Mouse (Mus musculus): Measurements from ENCODE around the gene Capn13. TPM values are rescaled to one million over a fixed set of nuclear protein-coding genes. Genes with fewer than 3 reads are reported as not detected.

The Capn13 gene
- polyA plus RNA-seq, 1 experiment = not detected

GRCm38 (mm10) chr17:73308691-73309090 lies 92.0 kb downstream of the Capn13 start:
- no peak overlapping the region for H3K4me2 ChIP-seq (ENCODE audit: low read depth)
- H3K36me3 ChIP-seq (ENCODE audit: control insufficient read depth, insufficient read depth) = no peaks in the 10 kb centered on the region
- no peak overlapping the region for H3K4me3 ChIP-seq
- no peaks in the 10 kb centered on the region for H3K79me2 ChIP-seq (ENCODE audit: control insufficient read depth, insufficient read depth)
- H3ac ChIP-seq (ENCODE audit: control insufficient read depth, insufficient read length) = no peak overlapping the region
- no peak for TF ChIP-seq SRF (IDR thresholded peaks at IDR 0.05; ENCODE audit: control insufficient read depth, insufficient read length, low read depth)
- no peak for TF ChIP-seq POLR2A (IDR thresholded peaks at IDR 0.05; ENCODE audit: insufficient read length, low read depth)
- TF ChIP-seq CEBPB (IDR thresholded peaks at IDR 0.05; ENCODE audit: insufficient read depth, poor library complexity, severe bottlenecking) = no peak
- TF ChIP-seq TCF12 (IDR thresholded peaks at IDR 0.05; ENCODE audit: insufficient read depth, poor library complexity, severe bottlenecking) = no peak
- no peak for TF ChIP-seq POLR2AphosphoS2 (IDR thresholded peaks at IDR 0.05; ENCODE audit: insufficient read length, low read depth)
- TF ChIP-seq MAX (IDR thresholded peaks at IDR 0.05; ENCODE audit: low read depth) = no peak
- peaks cover 4% of the 10 kb centered on the region for H3K27me3 ChIP-seq (ENCODE audit: control insufficient read depth, insufficient read depth, insufficient read length)

GRCm38 (mm10) chr17:73306626-73307025 lies 94.0 kb downstream of the Capn13 start:
- H3ac ChIP-seq (ENCODE audit: control insufficient read depth, insufficient read length) = no peak overlapping the region
- H3K4me2 ChIP-seq (ENCODE audit: low read depth) = no peak overlapping the region
- H3K36me3 ChIP-seq (ENCODE audit: control insufficient read depth, insufficient read depth) = no peaks in the 10 kb centered on the region
- TF ChIP-seq E2F4 (IDR thresholded peaks at IDR 0.05; ENCODE audit: insufficient read depth) (no peak), USF1 (IDR thresholded peaks at IDR 0.05; ENCODE audit: low read depth) (no peak), MYOD1 (IDR thresholded peaks at IDR 0.05; ENCODE audit: control insufficient read depth in 1 of 3, insufficient read length in 2 of 3, low read depth in 2 of 3) (no peak)
- H3K79me2 ChIP-seq (ENCODE audit: control insufficient read depth, insufficient read depth) = no peaks in the 10 kb centered on the region
- no peak overlapping the region for H3K4me3 ChIP-seq
- peaks cover 4% of the 10 kb centered on the region for H3K27me3 ChIP-seq (ENCODE audit: control insufficient read depth, insufficient read depth, insufficient read length)

- Histone ChIP-seq H3K4me2 (ENCODE audit: low read depth) (no peak overlapping the region), H3ac (ENCODE audit: control insufficient read depth, insufficient read length) (no peak overlapping the region), H3K36me3 (ENCODE audit: control insufficient read depth, insufficient read depth) (no peaks in the 10 kb centered on the region), H3K27me3 (ENCODE audit: control insufficient read depth, insufficient read depth, insufficient read length) (peaks cover 4% of the 10 kb centered on the region), H3K79me2 (ENCODE audit: control insufficient read depth, insufficient read depth) (no peaks in the 10 kb centered on the region), H3K4me3 (no peak overlapping the region)
- TF ChIP-seq TCF12 (IDR thresholded peaks at IDR 0.05; ENCODE audit: insufficient read depth, poor library complexity, severe bottlenecking) (no peak), MYOD1 (IDR thresholded peaks at IDR 0.05; ENCODE audit: control insufficient read depth in 1 of 3, insufficient read length in 2 of 3, low read depth in 2 of 3) (no peak), E2F4 (IDR thresholded peaks at IDR 0.05; ENCODE audit: insufficient read depth) (no peak), REST (IDR thresholded peaks at IDR 0.05; ENCODE audit: insufficient read depth, insufficient read length) (no peak), MAX (IDR thresholded peaks at IDR 0.05; ENCODE audit: low read depth) (no peak), TCF3 (IDR thresholded peaks at IDR 0.05; ENCODE audit: insufficient read length, low read depth) (no peak), MYOG (IDR thresholded peaks at IDR 0.05; ENCODE audit: control insufficient read depth in 1 of 3, insufficient read depth in 1 of 3, insufficient read length in 2 of 3, low read depth in 2 of 3) (no peak), POLR2AphosphoS2 (IDR thresholded peaks at IDR 0.05; ENCODE audit: insufficient read length, low read depth) (no peak), SRF (IDR thresholded peaks at IDR 0.05; ENCODE audit: control insufficient read depth, insufficient read length, low read depth) (no peak), USF1 (IDR thresholded peaks at IDR 0.05; ENCODE audit: low read depth) (no peak), CEBPB (IDR thresholded peaks at IDR 0.05; ENCODE audit: insufficient read depth, poor library complexity, severe bottlenecking) (no peak), POLR2A (IDR thresholded peaks at IDR 0.05; ENCODE audit: insufficient read length, low read depth) (no peak)
Observed at GRCm38 (mm10) chr17:73305622-73306021, 95.0 kb downstream of the Capn13 start.

- Histone ChIP-seq H3K27me3 (ENCODE audit: control insufficient read depth, insufficient read depth, insufficient read length) (peaks cover 4% of the 10 kb centered on the region), H3K4me3 (no peak overlapping the region), H3K36me3 (ENCODE audit: control insufficient read depth, insufficient read depth) (no peaks in the 10 kb centered on the region), H3K79me2 (ENCODE audit: control insufficient read depth, insufficient read depth) (no peaks in the 10 kb centered on the region), H3K4me2 (ENCODE audit: low read depth) (no peak overlapping the region), H3ac (ENCODE audit: control insufficient read depth, insufficient read length) (no peak overlapping the region)
- TF ChIP-seq MAX (IDR thresholded peaks at IDR 0.05; ENCODE audit: low read depth) (no peak), CEBPB (IDR thresholded peaks at IDR 0.05; ENCODE audit: insufficient read depth, poor library complexity, severe bottlenecking) (no peak), POLR2A (IDR thresholded peaks at IDR 0.05; ENCODE audit: insufficient read length, low read depth) (no peak), MYOG (IDR thresholded peaks at IDR 0.05; ENCODE audit: control insufficient read depth in 1 of 3, insufficient read depth in 1 of 3, insufficient read length in 2 of 3, low read depth in 2 of 3) (no peak), USF1 (IDR thresholded peaks at IDR 0.05; ENCODE audit: low read depth) (no peak)
Observed at GRCm38 (mm10) chr17:73304086-73304812, 96.4 kb downstream of the Capn13 start.

- H3K4me2 ChIP-seq (ENCODE audit: low read depth) = no peak overlapping the region
- H3ac ChIP-seq (ENCODE audit: control insufficient read depth, insufficient read length) = no peak overlapping the region
- TF ChIP-seq POLR2A (IDR thresholded peaks at IDR 0.05; ENCODE audit: insufficient read length, low read depth) (no peak), REST (IDR thresholded peaks at IDR 0.05; ENCODE audit: insufficient read depth, insufficient read length) (no peak), MYOD1 (IDR thresholded peaks at IDR 0.05; ENCODE audit: control insufficient read depth in 1 of 3, insufficient read length in 2 of 3, low read depth in 2 of 3) (no peak)
- peaks cover 4% of the 10 kb centered on the region for H3K27me3 ChIP-seq (ENCODE audit: control insufficient read depth, insufficient read depth, insufficient read length)
- no peak overlapping the region for H3K4me3 ChIP-seq
- no peaks in the 10 kb centered on the region for H3K36me3 ChIP-seq (ENCODE audit: control insufficient read depth, insufficient read depth)
- no peaks in the 10 kb centered on the region for H3K79me2 ChIP-seq (ENCODE audit: control insufficient read depth, insufficient read depth)
Observed at GRCm38 (mm10) chr17:73303676-73304075, 97.0 kb downstream of the Capn13 start.

Measured in myocyte (in vitro differentiated cells).